Mouse (Mus musculus) liver, postnatal 0 days (tissue): ENCODE data around the gene Dnajc15.

Source experiments
- CTCF ChIP-seq: sonication (generic); IDR thresholded peaks from 2 replicates; pipeline ENCODE4 v1.5.1; 2016; ENCODE audit warnings: antibody characterized with exemption, low read depth
- EP300 ChIP-seq: IDR thresholded peaks from 2 replicates; pipeline ENCODE4 v1.6.1; 2016; ENCODE audit warnings: antibody characterized with exemption, low read depth, mild to moderate bottlenecking

- TF ChIP-seq CTCF: no peak
- no peak for TF ChIP-seq EP300
Measured at GRCm38 (mm10) chr14:77906586-77906985, 31.7 kb upstream of the Dnajc15 start.
